Mouse (Mus musculus) mature B cell (primary cell): ENCODE measurements around the gene Trappc2.

ENCODE experiments used
- in situ Hi-C: fragments of 300-500 bp; cut with MboI; formaldehyde crosslinking; loops from 2 replicates; pipeline ENCODE4 v1.14.3; 2019

The Trappc2 gene

GRCm38 (mm10) chrX:166440036-166440615, at the start of gene Trappc2:
TSS of gene Trappc2 (plus strand) at chrX:166440574.
- in situ Hi-C loops: no loop called here

- in situ Hi-C loops: no loop called here
Measured at GRCm38 (mm10) chrX:166393753-166394152, 46.6 kb upstream of the Trappc2 start.

GRCm38 (mm10) chrX:166407865-166408264, 32.5 kb upstream of the Trappc2 start:
- in situ Hi-C loops: no loop called here

- in situ Hi-C loops: no loop called here
Measured at GRCm38 (mm10) chrX:166416196-166416595, 24.2 kb upstream of the Trappc2 start.

GRCm38 (mm10) chrX:166434812-166435211, 5.6 kb upstream of the Trappc2 start:
- in situ Hi-C loops: no loop called here

GRCm38 (mm10) chrX:166440616-166441063, 266 bp downstream of the Trappc2 start, which contains the start of gene Ofd1:
TSS of gene Ofd1 (minus strand) at chrX:166440704.
- in situ Hi-C loops: no loop called here

- in situ Hi-C loops: no loop called here
Measured at GRCm38 (mm10) chrX:166444552-166444951, 4.2 kb downstream of the Trappc2 start.

- in situ Hi-C loops: no loop called here
Measured at GRCm38 (mm10) chrX:166453532-166453931, 13.2 kb downstream of the Trappc2 start.

- in situ Hi-C loops: no loop called here
Measured at GRCm38 (mm10) chrX:166454331-166454730, 14.0 kb downstream of the Trappc2 start.

- in situ Hi-C loops: no loop called here
Measured at GRCm38 (mm10) chrX:166455525-166455924, 15.2 kb downstream of the Trappc2 start.

GRCm38 (mm10) chrX:166468321-166468720, 27.9 kb downstream of the Trappc2 start:
- in situ Hi-C loops: no loop called here

- in situ Hi-C loops: no loop called here
Measured at GRCm38 (mm10) chrX:166472612-166473011, 32.2 kb downstream of the Trappc2 start.

GRCm38 (mm10) chrX:166477393-166477792, 37.0 kb downstream of the Trappc2 start:
- in situ Hi-C loops: no loop called here

GRCm38 (mm10) chrX:166478631-166479364, 38.4 kb downstream of the Trappc2 start:
- in situ Hi-C loops: no loop called here

- in situ Hi-C loops: no loop called here
Measured at GRCm38 (mm10) chrX:166479365-166479983, 39.1 kb downstream of the Trappc2 start, which contains the start of gene Rab9. TSS of gene Rab9 (minus strand) at chrX:166479867.

GRCm38 (mm10) chrX:166495052-166495451, 54.7 kb downstream of the Trappc2 start:
- in situ Hi-C loops: no loop called here

- in situ Hi-C loops: no loop called here
Measured at GRCm38 (mm10) chrX:166497771-166498170, 57.4 kb downstream of the Trappc2 start.

- in situ Hi-C loops: no loop called here
Measured at GRCm38 (mm10) chrX:166499496-166500190, 59.3 kb downstream of the Trappc2 start.
